Mouse (Mus musculus) natural killer cell, adult 2 months (primary cell): ENCODE results near the gene Ptpn4.

Experiments used
- DNase-seq, 2 experiments: peaks; one replicate each; pipeline ENCODE4 v3.0.0; 2022; ENCODE audit warnings: low spot score in 2 of 2

The Ptpn4 gene

GRCm38 (mm10) chr1:119837035-119837751 lies at the start of gene Ptpn4:
TSS of gene Ptpn4 (minus strand) at chr1:119837613.
- DNase-seq: peak; percentile 93 to 98

- no peak for DNase-seq
These were observed 48.9 kb upstream of the Ptpn4 start for GRCm38 (mm10) chr1:119886320-119886719.

- no peak for DNase-seq
These were observed 46.9 kb upstream of the Ptpn4 start for GRCm38 (mm10) chr1:119884272-119884671.

- DNase-seq: no peak
These were observed 41.5 kb upstream of the Ptpn4 start for GRCm38 (mm10) chr1:119878909-119879308.

- no peak for DNase-seq
These were observed 40.1 kb upstream of the Ptpn4 start for GRCm38 (mm10) chr1:119877469-119877868.

- DNase-seq: no peak
These were observed 31.2 kb upstream of the Ptpn4 start for GRCm38 (mm10) chr1:119868395-119869161.

- no peak for DNase-seq
These were observed 29.9 kb upstream of the Ptpn4 start for GRCm38 (mm10) chr1:119867300-119867699.

- no peak for DNase-seq
These were observed 27.9 kb upstream of the Ptpn4 start for GRCm38 (mm10) chr1:119865311-119865710.

GRCm38 (mm10) chr1:119863507-119864296 lies 26.3 kb upstream of the Ptpn4 start:
- no peak for DNase-seq

- no peak for DNase-seq
These were observed 22.2 kb upstream of the Ptpn4 start for GRCm38 (mm10) chr1:119859566-119859965.

GRCm38 (mm10) chr1:119852980-119853379 lies 15.6 kb upstream of the Ptpn4 start:
- DNase-seq: no peak

GRCm38 (mm10) chr1:119852339-119852738 lies 14.9 kb upstream of the Ptpn4 start:
- DNase-seq: no peak

GRCm38 (mm10) chr1:119849146-119849935 lies 11.9 kb upstream of the Ptpn4 start:
- DNase-seq: no peak

- DNase-seq: no peak
These were observed 7.9 kb upstream of the Ptpn4 start for GRCm38 (mm10) chr1:119845321-119845720.

- DNase-seq: no peak
These were observed 5.7 kb upstream of the Ptpn4 start for GRCm38 (mm10) chr1:119843121-119843520.

- DNase-seq: no peak
These were observed 828 bp upstream of the Ptpn4 start for GRCm38 (mm10) chr1:119838241-119838640.

- DNase-seq: peak in 1 of 2 experiments; percentile 33
These were observed 866 bp downstream of the Ptpn4 start for GRCm38 (mm10) chr1:119836479-119837015.

- DNase-seq: no peak
These were observed 1.5 kb downstream of the Ptpn4 start for GRCm38 (mm10) chr1:119835726-119836478.

- DNase-seq: no peak
These were observed 9.3 kb downstream of the Ptpn4 start for GRCm38 (mm10) chr1:119828160-119828559.

GRCm38 (mm10) chr1:119818704-119819103 lies 18.7 kb downstream of the Ptpn4 start:
- no peak for DNase-seq
